Mouse (Mus musculus) G1E (cell line): Measurements from ENCODE around the gene Syndig1l. TPM values are rescaled to one million over a fixed set of nuclear protein-coding genes. Genes with fewer than 3 reads are reported as not detected.

Source experiments
- ATAC-seq: 2 replicates; pipeline ENCODE4 v1.8.0; 2016; ENCODE audit warnings: mild to moderate bottlenecking; ENCODE audit not compliant: insufficient number of reproducible peaks, poor library complexity, low FRiP score, severe bottlenecking; ENCODE audit errors: extremely low read depth
- DNase-seq: peaks from one replicate; pipeline ENCODE4 v3.0.0; 2012; ENCODE audit warnings: low spot score
- H3K27me3 ChIP-seq: 2 replicates; pipeline ENCODE4 v1.6.1; 2012; ENCODE audit warnings: mild to moderate bottlenecking, low read length, inconsistent platforms; ENCODE audit not compliant: insufficient read depth
- H3K36me3 ChIP-seq: replicated peaks from 2 replicates; pipeline ENCODE3; 2012; ENCODE audit warnings: mild to moderate bottlenecking, inconsistent platforms
- H3K4me1 ChIP-seq: 2 replicates; pipeline ENCODE4 v1.6.1; 2012; ENCODE audit warnings: low read depth, low read length, inconsistent platforms, mixed read lengths; ENCODE audit not compliant: insufficient read depth
- H3K4me3 ChIP-seq: 2 replicates; pipeline ENCODE4 v1.5.1; 2012; ENCODE audit warnings: low read depth, mild to moderate bottlenecking, inconsistent platforms, low read length, moderate library complexity, mixed read lengths
- H3K9me3 ChIP-seq: replicated peaks from 2 replicates; pipeline ENCODE4 v1.6.1; 2012; ENCODE audit warnings: inconsistent platforms
- CTCF ChIP-seq: IDR thresholded peaks from 2 replicates; pipeline ENCODE4 v1.5.1; 2012; ENCODE audit warnings: low read depth, low read length, inconsistent platforms, mixed read lengths
- GATA1 ChIP-seq: IDR thresholded peaks from 2 replicates; pipeline ENCODE4 v1.6.1; 2012; ENCODE audit warnings: borderline replicate concordance, low read length, inconsistent platforms, mixed read lengths
- GATA2 ChIP-seq: IDR thresholded peaks from 2 replicates; pipeline ENCODE4 v1.6.1; 2012; ENCODE audit warnings: low read depth, low read length, inconsistent platforms, borderline replicate concordance
- POLR2AphosphoS5 ChIP-seq: IDR thresholded peaks from 2 replicates; pipeline ENCODE4 v1.6.1; 2012; ENCODE audit warnings: low read depth, low read length, inconsistent platforms; ENCODE audit not compliant: insufficient replicate concordance
- TAL1 ChIP-seq: conservative IDR thresholded peaks from 2 replicates; pipeline ENCODE4 v1.6.1; 2012; ENCODE audit warnings: low read depth, low read length, inconsistent platforms, mixed read lengths
- polyA plus RNA-seq: library from polyadenylated mRNA; stranded (reverse); fragments of >175 nt; gene quantifications from 2 replicates; pipeline ENCODE4 v1.2.3, GENCODE M21; 2012
- total RNA-seq, 2 experiments: library from RNA; stranded (forward) in 1 of 2; stranded (reverse) in 1 of 2; fragments of 200-1000 nt in 1 of 2; fragments of >200 nt in 1 of 2; fragmentation: Nextera tagmentation in 1 of 2; gene quantifications; 2 replicates each; pipeline ENCODE4 v1.2.3; 2014 to 2017

Gene Syndig1l
- total and polyA plus RNA-seq, 3 experiments: 0.05 TPM; not detected in 2

GRCm38 (mm10) chr12:84707804-84708203 lies 9.2 kb upstream of the Syndig1l start:
- Histone ChIP-seq H3K4me1 (peaks cover 36% of the 10 kb centered on the region), H3K36me3 (no peaks in the 10 kb centered on the region), H3K27me3 (peaks cover 21% of the 10 kb centered on the region), H3K4me3 (no peak overlapping the region), H3K9me3 (no peaks in the 10 kb centered on the region)
- no peak for DNase-seq
- TF ChIP-seq CTCF (no peak), POLR2AphosphoS5 (no peak), GATA1 (no peak), GATA2 (no peak), TAL1 (no peak)
- ATAC-seq: no peak

GRCm38 (mm10) chr12:84706886-84707285 lies 8.3 kb upstream of the Syndig1l start:
- no peak for DNase-seq
- no peak for ATAC-seq
- Histone ChIP-seq H3K27me3 (peaks cover 31% of the 10 kb centered on the region), H3K36me3 (no peaks in the 10 kb centered on the region), H3K4me1 (peaks cover 31% of the 10 kb centered on the region), H3K4me3 (no peak overlapping the region), H3K9me3 (no peaks in the 10 kb centered on the region)
- TF ChIP-seq GATA1: no peak
- no peak for TF ChIP-seq TAL1
- no peak for TF ChIP-seq GATA2
- TF ChIP-seq POLR2AphosphoS5: no peak
- TF ChIP-seq CTCF: no peak

- ATAC-seq: no peak
Measured at GRCm38 (mm10) chr12:84702586-84702985, 4.0 kb upstream of the Syndig1l start.

GRCm38 (mm10) chr12:84692141-84692540 lies 6.5 kb downstream of the Syndig1l start:
- Histone ChIP-seq H3K27me3 (peaks cover 23% of the 10 kb centered on the region), H3K4me3 (no peak overlapping the region), H3K36me3 (no peaks in the 10 kb centered on the region), H3K4me1 (no peaks in the 10 kb centered on the region), H3K9me3 (no peaks in the 10 kb centered on the region)
- ATAC-seq (no peak), DNase-seq (no peak)
- no peak for TF ChIP-seq CTCF

More at GRCm38 (mm10) chr12:84702586-84702985, 4.0 kb upstream of the Syndig1l start:
- Histone ChIP-seq H3K4me1 (peaks cover 13% of the 10 kb centered on the region), H3K27me3 (peaks cover 54% of the 10 kb centered on the region), H3K4me3 (no peak overlapping the region), H3K36me3 (no peaks in the 10 kb centered on the region), H3K9me3 (no peaks in the 10 kb centered on the region)
- no peak for TF ChIP-seq GATA1
- no peak for DNase-seq

GRCm38 (mm10) chr12:84691347-84691746 lies 7.3 kb downstream of the Syndig1l start:
- DNase-seq (no peak), ATAC-seq (no peak)
- no peaks in the 10 kb centered on the region for H3K36me3 ChIP-seq
- H3K9me3 ChIP-seq: no peaks in the 10 kb centered on the region
- H3K4me3 ChIP-seq: no peak overlapping the region
- no peak for TF ChIP-seq GATA2
- no peaks in the 10 kb centered on the region for H3K4me1 ChIP-seq
- peaks cover 26% of the 10 kb centered on the region for H3K27me3 ChIP-seq

- no peak for TF ChIP-seq POLR2AphosphoS5
- Histone ChIP-seq H3K36me3 (no peaks in the 10 kb centered on the region), H3K27me3 (peaks cover 36% of the 10 kb centered on the region), H3K4me1 (no peaks in the 10 kb centered on the region), H3K9me3 (no peaks in the 10 kb centered on the region), H3K4me3 (no peak overlapping the region)
- DNase-seq (no peak), ATAC-seq (no peak)
Measured at GRCm38 (mm10) chr12:84689051-84689450, 9.6 kb downstream of the Syndig1l start.

- H3K36me3 ChIP-seq: no peaks in the 10 kb centered on the region
- no peaks in the 10 kb centered on the region for H3K9me3 ChIP-seq
- no peak overlapping the region for H3K4me3 ChIP-seq
- DNase-seq (no peak), ATAC-seq (no peak)
- H3K27me3 ChIP-seq: peaks cover 41% of the 10 kb centered on the region
- no peaks in the 10 kb centered on the region for H3K4me1 ChIP-seq
- TF ChIP-seq TAL1 (no peak), CTCF (no peak), POLR2AphosphoS5 (no peak), GATA2 (no peak), GATA1 (no peak)
Measured at GRCm38 (mm10) chr12:84687531-84687930, 11.1 kb downstream of the Syndig1l start.

- H3K9me3 ChIP-seq: no peaks in the 10 kb centered on the region
- no peaks in the 10 kb centered on the region for H3K4me1 ChIP-seq
- DNase-seq (no peak), ATAC-seq (no peak)
- no peaks in the 10 kb centered on the region for H3K36me3 ChIP-seq
- TF ChIP-seq POLR2AphosphoS5 (no peak), GATA1 (no peak), GATA2 (no peak), CTCF (no peak), TAL1 (no peak)
- peaks cover 50% of the 10 kb centered on the region for H3K27me3 ChIP-seq
- no peak overlapping the region for H3K4me3 ChIP-seq
Measured at GRCm38 (mm10) chr12:84686176-84686575, 12.5 kb downstream of the Syndig1l start.
